Mouse (Mus musculus): ENCODE data around the gene Psmb10. TPM values are rescaled to one million over a fixed set of nuclear protein-coding genes. Genes with fewer than 3 reads are reported as not detected.

Psmb10 gene
- polyA plus RNA-seq, 1 experiment from 2014 or later: 51.7 TPM

DNA sequence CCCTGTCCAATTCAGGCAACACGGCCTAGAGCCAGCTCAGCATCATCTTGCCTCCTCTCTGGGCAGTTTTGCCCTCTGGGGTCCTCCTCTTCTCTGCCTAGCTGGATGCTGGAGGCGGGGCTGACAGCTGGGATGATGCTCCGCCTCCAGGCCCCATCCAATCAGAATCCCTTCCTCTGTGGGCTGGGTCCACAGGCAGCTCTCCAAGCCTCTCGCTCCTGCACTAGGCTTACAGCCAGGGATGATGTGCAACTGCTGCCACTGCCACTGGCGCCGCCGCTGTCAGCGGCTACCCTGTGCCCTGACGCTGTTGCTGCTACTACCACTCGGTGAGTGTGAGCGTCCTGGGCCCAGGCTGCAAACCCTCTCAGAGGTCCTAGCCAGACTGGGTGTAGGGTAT, 44.9 kb downstream of the Psmb10 start, which contains the start of gene Nrn1l:
TSS of gene Nrn1l (plus strand) at position 229 of the 400 bp plus-strand sequence.
- Histone ChIP-seq H3K36me3 (peaks cover 48% of the 10 kb centered on the region), H3K9me3 (no peaks in the 10 kb centered on the region), H3K4me3 (no peak within 1 kb of the TSS), H3K9ac (no peak within 1 kb of the TSS), H3K4me1 (peaks cover 4% of the 10 kb centered on the region), H3K4me2 (no peak within 1 kb of the TSS), H3K27me3 (no peaks in the 10 kb centered on the region), H3K27ac (no peak within 1 kb of the TSS)
- peak; percentile 91 for ATAC-seq (ENCODE audit: borderline replicate concordance, extremely low read depth, low FRiP score, low TSS enrichment)
- WGBS: 8% methylated on average over 11 of the region's 11 CpGs

DNA sequence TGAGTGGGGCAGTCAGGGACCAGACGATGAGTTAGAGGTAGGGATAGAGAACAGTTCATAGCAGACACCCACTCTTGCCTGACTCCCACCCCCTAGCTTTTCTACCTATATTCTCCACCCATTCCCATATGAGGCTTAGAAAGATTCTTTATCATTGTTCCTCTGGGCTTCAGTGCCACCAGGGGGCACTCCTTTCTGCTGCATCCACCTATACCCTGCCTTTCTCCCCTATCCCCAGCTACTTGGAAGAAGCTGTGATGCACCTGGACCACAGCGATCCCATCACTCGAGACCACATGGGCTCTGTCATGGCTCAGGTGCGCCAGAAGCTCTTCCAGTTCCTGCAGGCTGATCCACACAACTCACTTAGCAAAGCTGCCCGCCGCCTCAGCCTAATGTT, 45.8 kb downstream of the Psmb10 start:
- H3K27me3 ChIP-seq: no peaks in the 10 kb centered on the region
- ATAC-seq (ENCODE audit: borderline replicate concordance, extremely low read depth, low FRiP score, low TSS enrichment): no peak
- no peaks in the 10 kb centered on the region for H3K9me3 ChIP-seq
- H3K4me3 ChIP-seq: no peak overlapping the region
- H3K36me3 ChIP-seq: peaks cover 57% of the 10 kb centered on the region
- no peak overlapping the region for H3K4me2 ChIP-seq
- WGBS: 76% methylated on average over 6 of the region's 6 CpGs
- H3K4me1 ChIP-seq: peaks cover 4% of the 10 kb centered on the region
- no peak overlapping the region for H3K9ac ChIP-seq
- H3K27ac ChIP-seq: no peak overlapping the region

DNA sequence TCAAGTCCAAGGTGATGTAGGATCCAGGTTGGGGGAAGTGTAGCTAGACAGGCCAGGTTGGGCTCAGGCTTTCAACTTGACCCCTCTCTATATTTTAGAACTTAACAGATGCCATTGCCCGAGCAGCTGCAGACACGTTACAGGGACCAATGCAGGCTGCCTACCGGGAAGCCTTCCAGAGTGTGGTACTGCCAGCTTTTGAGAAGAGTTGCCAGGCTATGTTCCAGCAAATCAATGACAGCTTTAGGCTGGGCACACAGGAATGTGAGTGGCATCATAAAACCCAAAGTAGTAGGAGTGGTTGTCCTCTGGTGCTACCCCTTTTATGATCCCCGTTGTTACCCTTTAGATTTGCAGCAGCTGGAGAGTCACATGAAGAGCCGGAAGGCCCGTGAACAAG, 47.4 kb downstream of the Psmb10 start:
- no peak overlapping the region for H3K4me3 ChIP-seq
- no peak for ATAC-seq (ENCODE audit: borderline replicate concordance, extremely low read depth, low FRiP score, low TSS enrichment)
- H3K9ac ChIP-seq: no peak overlapping the region
- no peak overlapping the region for H3K4me2 ChIP-seq
- peaks cover 4% of the 10 kb centered on the region for H3K4me1 ChIP-seq
- WGBS: 88% methylated on average over 6 of the region's 6 CpGs
- no peaks in the 10 kb centered on the region for H3K27me3 ChIP-seq
- no peak overlapping the region for H3K27ac ChIP-seq
- peaks cover 73% of the 10 kb centered on the region for H3K36me3 ChIP-seq
- H3K9me3 ChIP-seq: no peaks in the 10 kb centered on the region

DNA sequence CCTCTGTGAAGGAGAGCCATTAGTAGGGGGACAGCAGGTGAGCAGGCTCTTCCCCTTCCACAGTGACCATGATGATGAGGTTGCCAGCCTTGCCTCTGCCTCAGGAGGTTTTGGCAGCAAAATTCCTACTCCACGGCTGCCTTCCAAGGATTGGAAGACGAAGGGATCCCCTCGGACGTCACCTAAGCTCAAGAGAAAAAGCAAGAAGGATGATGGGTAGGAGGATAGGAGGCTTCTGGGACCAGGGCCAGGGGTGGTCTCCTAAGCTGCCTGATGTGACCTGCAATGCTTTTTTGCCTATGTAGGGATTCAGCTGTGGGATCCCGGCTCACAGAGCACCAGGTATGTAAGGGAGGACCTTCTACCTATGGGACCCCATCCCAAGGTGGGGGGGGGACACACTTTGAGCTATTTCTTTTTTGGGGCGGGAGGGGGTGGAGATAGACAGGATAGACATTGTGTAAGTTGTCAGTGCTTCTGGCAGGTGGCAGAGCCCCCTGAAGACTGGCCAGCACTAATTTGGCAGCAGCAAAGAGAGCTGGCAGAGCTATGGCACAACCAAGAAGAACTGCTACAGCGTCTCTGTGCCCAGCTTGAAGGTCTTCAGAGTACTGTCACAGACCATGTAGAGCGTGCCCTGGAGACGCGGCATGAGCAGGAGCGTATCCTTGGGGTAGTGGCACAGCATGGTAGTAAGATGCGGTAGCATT, 48.3 kb downstream of the Psmb10 start:
- H3K9me3 ChIP-seq: no peaks in the 10 kb centered on the region
- H3K4me3 ChIP-seq: no peak overlapping the region
- 92% methylated on average over 12 of the region's 12 CpGs for WGBS
- H3K36me3 ChIP-seq: peaks cover 82% of the 10 kb centered on the region
- no peak overlapping the region for H3K4me2 ChIP-seq
- no peaks in the 10 kb centered on the region for H3K27me3 ChIP-seq
- ATAC-seq (ENCODE audit: borderline replicate concordance, extremely low read depth, low FRiP score, low TSS enrichment): no peak
- no peak overlapping the region for H3K27ac ChIP-seq
- peaks cover 4% of the 10 kb centered on the region for H3K4me1 ChIP-seq
- no peak overlapping the region for H3K9ac ChIP-seq

Small RNA genes lying within 50 kb of the gene (microRNA-seq; reads per million reads assigned to microRNA genes)
- not detected for gene Mir7074

Other genes with a start within 250 kb of the Psmb10 start
- 61.7 and 66.5 TPM in 2 replicates for gene Acd, start 237.3 kb downstream of the Psmb10 start, polyA plus RNA-seq (2015; fragmentation: Nextera tagmentation; extraction: Ambion mirVana)
- 16.3 and 17.6 TPM in 2 replicates for gene Pard6a, start 237.3 kb downstream of the Psmb10 start, polyA plus RNA-seq (2015; fragmentation: Nextera tagmentation; extraction: Ambion mirVana)
- gene 4933405L10Rik, start 230.8 kb downstream of the Psmb10 start, polyA plus RNA-seq (2015; fragmentation: Nextera tagmentation; extraction: Ambion mirVana): 0.17 TPM in 1 of 2 replicates, not detected in the other
- 27.3 and 28.9 TPM in 2 replicates for gene Enkd1, start 230.2 kb downstream of the Psmb10 start, polyA plus RNA-seq (2015; fragmentation: Nextera tagmentation; extraction: Ambion mirVana)
- 22.5 and 23.5 TPM in 2 replicates for gene Gfod2, start 179.8 kb downstream of the Psmb10 start, polyA plus RNA-seq (2015; fragmentation: Nextera tagmentation; extraction: Ambion mirVana)
- 9.9 and 12.0 TPM in 2 replicates for gene Ranbp10, start 111.1 kb downstream of the Psmb10 start, polyA plus RNA-seq (2015; fragmentation: Nextera tagmentation; extraction: Ambion mirVana)
- 1.3 and 1.5 TPM in 2 replicates for gene Tsnaxip1, start 110.7 kb downstream of the Psmb10 start, polyA plus RNA-seq (2015; fragmentation: Nextera tagmentation; extraction: Ambion mirVana)
- 45.2 and 45.4 TPM in 2 replicates for gene Cenpt, start 85.2 kb downstream of the Psmb10 start, polyA plus RNA-seq (2015; fragmentation: Nextera tagmentation; extraction: Ambion mirVana)
- 67.9 and 68.2 TPM in 2 replicates for gene Thap11, start 83.3 kb downstream of the Psmb10 start, polyA plus RNA-seq (2015; fragmentation: Nextera tagmentation; extraction: Ambion mirVana)
- gene Nutf2, start 77.9 kb downstream of the Psmb10 start, polyA plus RNA-seq (2015; fragmentation: Nextera tagmentation; extraction: Ambion mirVana): 231 and 277 TPM in 2 replicates
- gene Edc4, start 57.6 kb downstream of the Psmb10 start, polyA plus RNA-seq (2015; fragmentation: Nextera tagmentation; extraction: Ambion mirVana): 46.5 and 50.6 TPM in 2 replicates
- 0.77 and 0.93 TPM in 2 replicates for gene Nrn1l, start 44.9 kb downstream of the Psmb10 start, polyA plus RNA-seq (2015; fragmentation: Nextera tagmentation; extraction: Ambion mirVana)
- 32.0 and 33.0 TPM in 2 replicates for gene Pskh1, start 38.0 kb downstream of the Psmb10 start, polyA plus RNA-seq (2015; fragmentation: Nextera tagmentation; extraction: Ambion mirVana)
- 0.86 and 1.0 TPM in 2 replicates for gene Ctrl, start 4.6 kb downstream of the Psmb10 start, polyA plus RNA-seq (2015; fragmentation: Nextera tagmentation; extraction: Ambion mirVana)
- gene Lcat, start 4.9 kb upstream of the Psmb10 start, polyA plus RNA-seq (2015; fragmentation: Nextera tagmentation; extraction: Ambion mirVana): 1.2 and 1.9 TPM in 2 replicates
- gene Slc12a4, start 27.7 kb upstream of the Psmb10 start, polyA plus RNA-seq (2015; fragmentation: Nextera tagmentation; extraction: Ambion mirVana): 37.1 and 37.7 TPM in 2 replicates
- gene Dpep3, start 41.0 kb upstream of the Psmb10 start, polyA plus RNA-seq (2015; fragmentation: Nextera tagmentation; extraction: Ambion mirVana): not detected in 2 replicates
- gene Dus2, start 52.9 kb upstream of the Psmb10 start, polyA plus RNA-seq (2015; fragmentation: Nextera tagmentation; extraction: Ambion mirVana): 19.9 and 20.9 TPM in 2 replicates
- 0.24 TPM in 1 of 2 replicates, not detected in the other for gene Dpep2nb, start 67.5 kb upstream of the Psmb10 start, polyA plus RNA-seq (2015; fragmentation: Nextera tagmentation; extraction: Ambion mirVana)
- 16.6 and 17.3 TPM in 2 replicates for gene Ddx28, start 73.4 kb upstream of the Psmb10 start, polyA plus RNA-seq (2015; fragmentation: Nextera tagmentation; extraction: Ambion mirVana)
- 6.6 and 8.2 TPM in 2 replicates for gene Nfatc3, start 120.4 kb upstream of the Psmb10 start, polyA plus RNA-seq (2015; fragmentation: Nextera tagmentation; extraction: Ambion mirVana)
- 43.6 and 44.1 TPM in 2 replicates for gene Esrp2, start 198.5 kb upstream of the Psmb10 start, polyA plus RNA-seq (2015; fragmentation: Nextera tagmentation; extraction: Ambion mirVana)
- 12.7 and 13.7 TPM in 2 replicates for gene Pla2g15, start 212.0 kb upstream of the Psmb10 start, polyA plus RNA-seq (2015; fragmentation: Nextera tagmentation; extraction: Ambion mirVana)
- 50.8 and 57.6 TPM in 2 replicates for gene Slc7a6, start 230.4 kb upstream of the Psmb10 start, polyA plus RNA-seq (2015; fragmentation: Nextera tagmentation; extraction: Ambion mirVana)

Data from lung, embryonic 15.5 days (tissue).